Mouse (Mus musculus): ENCODE results near the gene Gm13420. TPM values are rescaled to one million over a fixed set of nuclear protein-coding genes. Genes with fewer than 3 reads are reported as not detected.
A peak's percentile ranks its signal among the peaks of the same experiment; 100 is the strongest.
"Not testable (repeated sequence)": the region's sequence is repeated elsewhere in the genome, so short reads cannot be mapped to it uniquely, and the experiment has no call there.

Gene Gm13420
- polyA plus RNA-seq (2012; rRNA removed), result 0.20 and 0.25 TPM in 2 replicates

- no peak for TF ChIP-seq POLR2A (IDR thresholded peaks at IDR 0.05; ENCODE audit: borderline replicate concordance, extremely low read depth, insufficient read depth, insufficient read length, poor library complexity, severe bottlenecking)
- no peak for TF ChIP-seq CTCF (IDR thresholded peaks at IDR 0.05; ENCODE audit: borderline replicate concordance, extremely low read depth, insufficient read depth, insufficient read length)
- no peak for DNase-seq (ENCODE audit: low read depth)
Measured at GRCm38 (mm10) chr2:29751497-29751896, at the start of gene Gm13420. Gene Gm13420, minus strand, starts transcription at chr2:29751685.

GRCm38 (mm10) chr2:29792772-29793487 is 41.4 kb upstream of the Gm13420 start:
- no peak for DNase-seq (ENCODE audit: low read depth)
- no peak for TF ChIP-seq POLR2A (IDR thresholded peaks at IDR 0.05; ENCODE audit: borderline replicate concordance, extremely low read depth, insufficient read depth, insufficient read length, poor library complexity, severe bottlenecking)
- no peak for TF ChIP-seq CTCF (IDR thresholded peaks at IDR 0.05; ENCODE audit: borderline replicate concordance, extremely low read depth, insufficient read depth, insufficient read length)

GRCm38 (mm10) chr2:29787937-29788681 is 36.6 kb upstream of the Gm13420 start, which contains the start of gene Trub2:
Gene Trub2, minus strand, starts transcription at chr2:29788502.
- peak; percentile 93 for DNase-seq (ENCODE audit: low read depth)
- TF ChIP-seq POLR2A (IDR thresholded peaks at IDR 0.05; ENCODE audit: borderline replicate concordance, extremely low read depth, insufficient read depth, insufficient read length, poor library complexity, severe bottlenecking) (peak; percentile 17; the same call in 1 of the 2 replicates), CTCF (IDR thresholded peaks at IDR 0.05; ENCODE audit: borderline replicate concordance, extremely low read depth, insufficient read depth, insufficient read length) (no peak)

GRCm38 (mm10) chr2:29787104-29787917 is 35.8 kb upstream of the Gm13420 start, which contains the start of gene Coq4:
Gene Coq4, plus strand, starts transcription at chr2:29787493.
- DNase-seq (ENCODE audit: low read depth), result peak; percentile 99
- TF ChIP-seq POLR2A (IDR thresholded peaks at IDR 0.05; ENCODE audit: borderline replicate concordance, extremely low read depth, insufficient read depth, insufficient read length, poor library complexity, severe bottlenecking), result peak; percentile 15; the same call in 1 of the 2 replicates
- no peak for TF ChIP-seq CTCF (IDR thresholded peaks at IDR 0.05; ENCODE audit: borderline replicate concordance, extremely low read depth, insufficient read depth, insufficient read length)

- TF ChIP-seq CTCF (IDR thresholded peaks at IDR 0.05; ENCODE audit: borderline replicate concordance, extremely low read depth, insufficient read depth, insufficient read length), result no peak
- TF ChIP-seq POLR2A (IDR thresholded peaks at IDR 0.05; ENCODE audit: borderline replicate concordance, extremely low read depth, insufficient read depth, insufficient read length, poor library complexity, severe bottlenecking), result no peak
- DNase-seq (ENCODE audit: low read depth), result no peak
Measured at GRCm38 (mm10) chr2:29784290-29784689, 32.8 kb upstream of the Gm13420 start.

- DNase-seq (ENCODE audit: low read depth), result not testable (repeated sequence)
Measured at GRCm38 (mm10) chr2:29781256-29781655, 29.8 kb upstream of the Gm13420 start.

- no peak for TF ChIP-seq CTCF (IDR thresholded peaks at IDR 0.05; ENCODE audit: borderline replicate concordance, extremely low read depth, insufficient read depth, insufficient read length)
- TF ChIP-seq POLR2A (IDR thresholded peaks at IDR 0.05; ENCODE audit: borderline replicate concordance, extremely low read depth, insufficient read depth, insufficient read length, poor library complexity, severe bottlenecking), result no peak
- no peak for DNase-seq (ENCODE audit: low read depth)
Measured at GRCm38 (mm10) chr2:29773323-29773722, 21.8 kb upstream of the Gm13420 start.

GRCm38 (mm10) chr2:29771611-29772461 is 20.4 kb upstream of the Gm13420 start:
- DNase-seq (ENCODE audit: low read depth), result no peak
- no peak for TF ChIP-seq POLR2A (IDR thresholded peaks at IDR 0.05; ENCODE audit: borderline replicate concordance, extremely low read depth, insufficient read depth, insufficient read length, poor library complexity, severe bottlenecking)
- TF ChIP-seq CTCF (IDR thresholded peaks at IDR 0.05; ENCODE audit: borderline replicate concordance, extremely low read depth, insufficient read depth, insufficient read length), result no peak

- DNase-seq (ENCODE audit: low read depth), result no peak
- peak; percentile 21; the same call in 1 of the 2 replicates for TF ChIP-seq CTCF (IDR thresholded peaks at IDR 0.05; ENCODE audit: borderline replicate concordance, extremely low read depth, insufficient read depth, insufficient read length)
- TF ChIP-seq POLR2A (IDR thresholded peaks at IDR 0.05; ENCODE audit: borderline replicate concordance, extremely low read depth, insufficient read depth, insufficient read length, poor library complexity, severe bottlenecking), result no peak
Measured at GRCm38 (mm10) chr2:29770162-29770561, 18.7 kb upstream of the Gm13420 start.

- TF ChIP-seq POLR2A (IDR thresholded peaks at IDR 0.05; ENCODE audit: borderline replicate concordance, extremely low read depth, insufficient read depth, insufficient read length, poor library complexity, severe bottlenecking) (no peak), CTCF (IDR thresholded peaks at IDR 0.05; ENCODE audit: borderline replicate concordance, extremely low read depth, insufficient read depth, insufficient read length) (no peak)
- DNase-seq (ENCODE audit: low read depth), result no peak
Measured at GRCm38 (mm10) chr2:29768901-29769300, 17.4 kb upstream of the Gm13420 start.

Measured in brain, embryonic 14.5 days (tissue).